Mouse (Mus musculus): ENCODE data around the gene Gm21704. TPM values are rescaled to one million over a fixed set of nuclear protein-coding genes. Genes with fewer than 3 reads are reported as not detected.
"Not testable (repeated sequence)": the region's sequence is repeated elsewhere in the genome, so short reads cannot be mapped to it uniquely, and the experiment has no call there.

The Gm21704 gene
- not detected for polyA plus RNA-seq (2017; shearing (Covaris generic))

DNA sequence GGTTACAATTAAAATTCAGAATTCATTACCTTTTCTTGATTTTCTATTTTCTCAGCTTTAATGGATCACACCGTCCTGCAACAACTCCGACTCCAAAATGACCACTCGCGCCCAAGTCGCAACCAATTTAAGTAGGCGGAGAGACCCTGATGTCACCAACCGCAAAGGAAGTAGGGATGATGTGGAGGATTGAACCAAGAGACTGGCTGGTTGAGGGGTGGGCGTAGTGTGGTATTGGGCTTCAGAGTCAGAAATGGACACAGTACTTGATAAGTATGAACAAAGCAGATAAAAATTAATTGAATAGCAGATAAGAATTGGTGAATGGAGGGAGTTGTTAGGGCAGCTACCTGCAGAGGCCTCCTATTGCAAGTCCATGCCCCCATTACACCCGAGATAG, at the start of gene Gm21704, which contains the start of gene Gm21708:
Gene Gm21704 (minus strand): TSS at position 101 of the 400 bp plus-strand sequence.
Gene Gm21708 (minus strand): TSS at position 101 of the 400 bp plus-strand sequence.
- not testable (repeated sequence) for ATAC-seq

DNA sequence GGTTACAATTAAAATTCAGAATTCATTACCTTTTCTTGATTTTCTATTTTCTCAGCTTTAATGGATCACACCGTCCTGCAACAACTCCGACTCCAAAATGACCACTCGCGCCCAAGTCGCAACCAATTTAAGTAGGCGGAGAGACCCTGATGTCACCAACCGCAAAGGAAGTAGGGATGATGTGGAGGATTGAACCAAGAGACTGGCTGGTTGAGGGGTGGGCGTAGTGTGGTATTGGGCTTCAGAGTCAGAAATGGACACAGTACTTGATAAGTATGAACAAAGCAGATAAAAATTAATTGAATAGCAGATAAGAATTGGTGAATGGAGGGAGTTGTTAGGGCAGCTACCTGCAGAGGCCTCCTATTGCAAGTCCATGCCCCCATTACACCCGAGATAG, 64.7 kb downstream of the Gm21704 start, which contains the start of gene Gm21693:
Gene Gm21693 (minus strand): TSS at position 101 of the 400 bp plus-strand sequence.
- ATAC-seq, result not testable (repeated sequence)

DNA sequence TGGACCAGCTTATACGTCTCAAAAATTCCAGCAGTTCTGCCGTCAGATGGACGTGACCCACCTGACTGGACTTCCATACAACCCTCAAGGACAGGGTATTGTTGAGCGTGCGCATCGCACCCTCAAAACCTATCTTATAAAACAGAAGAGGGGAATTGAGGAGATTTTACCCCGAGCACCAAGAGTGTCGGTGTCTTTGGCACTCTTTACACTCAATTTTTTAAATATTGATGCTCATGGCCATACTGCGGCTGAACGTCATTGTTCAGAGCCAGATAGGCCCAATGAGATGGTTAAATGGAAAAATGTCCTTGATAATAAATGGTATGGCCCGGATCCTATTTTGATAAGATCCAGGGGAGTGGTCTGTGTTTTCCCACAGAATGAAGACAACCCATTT, 69.3 kb downstream of the Gm21704 start:
- ATAC-seq, result not testable (repeated sequence)

Other genes starting within 250 kb of the Gm21704 start
- not detected for gene Gm21677, start 103.7 kb downstream of the Gm21704 start, polyA plus RNA-seq (2017; shearing (Covaris generic))
- gene Gm21693, start 64.8 kb downstream of the Gm21704 start, polyA plus RNA-seq (2017; shearing (Covaris generic)), result not detected
- not detected for gene Gm21708, start within 50 bp of the Gm21704 start, polyA plus RNA-seq (2017; shearing (Covaris generic))

All from CD4-positive, CD25-positive, alpha-beta regulatory T cell, adult 4 months (primary cell).